Mouse (Mus musculus): Measurements from ENCODE around the gene 4921504E06Rik. TPM values are rescaled to one million over a fixed set of nuclear protein-coding genes. Genes with fewer than 3 reads are reported as not detected.
A peak's percentile ranks its signal among the peaks of the same experiment; 100 is the strongest.

Gene 4921504E06Rik
- polyA plus RNA-seq, 1 experiment from 2014 or later: 0.24 TPM

DNA sequence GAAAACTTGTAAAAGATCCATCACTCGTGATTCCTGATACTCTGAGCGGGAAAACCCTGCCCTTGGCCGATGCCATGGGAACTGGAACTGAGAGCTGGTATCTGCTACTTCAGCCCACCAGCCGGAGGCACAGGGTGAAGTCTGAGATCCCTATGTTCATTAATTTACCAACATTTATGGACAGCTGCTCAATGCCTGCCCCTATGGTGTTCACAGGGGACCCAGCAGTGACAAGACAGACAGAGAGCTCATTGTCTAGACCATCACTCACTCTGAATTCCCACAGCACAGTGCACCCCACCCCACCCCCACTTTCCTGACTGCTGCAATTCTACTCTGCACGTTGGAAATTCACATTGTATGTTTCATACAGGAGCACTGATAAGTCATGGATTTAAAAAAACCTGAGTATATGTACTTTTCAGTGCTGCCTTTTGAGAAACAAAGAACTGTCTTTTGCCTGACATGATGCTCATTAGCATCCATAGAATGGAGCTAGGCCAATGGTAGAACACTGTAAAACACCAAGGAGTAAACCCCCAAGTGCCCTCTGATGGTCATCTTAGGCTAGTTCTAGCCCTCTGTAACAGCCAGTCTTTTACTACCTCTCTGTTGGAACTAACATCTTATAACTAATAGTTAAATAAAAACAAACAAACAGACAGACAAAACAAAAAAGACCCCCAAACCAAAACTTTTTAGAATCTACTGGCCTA is 8.6 kb upstream of the 4921504E06Rik start:
- Histone ChIP-seq H3K4me3 (replicated peaks; ENCODE audit: low read depth, low read length) (no peak overlapping the region), H3K9ac (replicated peaks; ENCODE audit: low read length) (no peak overlapping the region), H3K9me3 (ENCODE audit: control insufficient read depth, low read length) (no peaks in the 10 kb centered on the region), H3K4me1 (ENCODE audit: control insufficient read depth, insufficient read depth, low read length) (no peaks in the 10 kb centered on the region), H3K36me3 (ENCODE audit: control insufficient read depth, insufficient read depth, low read length) (no peaks in the 10 kb centered on the region), H3K27me3 (ENCODE audit: control insufficient read depth, insufficient read depth, low read length) (no peaks in the 10 kb centered on the region), H3K27ac (replicated peaks; ENCODE audit: low read depth, low read length) (no peak overlapping the region), H3K4me2 (ENCODE audit: low read length) (no peak overlapping the region)
- 45% methylated on average over 5 of the region's 5 CpGs for WGBS
- DNase-seq (peak; percentile 27), ATAC-seq (ENCODE audit: low FRiP score, low TSS enrichment) (no peak)

DNA sequence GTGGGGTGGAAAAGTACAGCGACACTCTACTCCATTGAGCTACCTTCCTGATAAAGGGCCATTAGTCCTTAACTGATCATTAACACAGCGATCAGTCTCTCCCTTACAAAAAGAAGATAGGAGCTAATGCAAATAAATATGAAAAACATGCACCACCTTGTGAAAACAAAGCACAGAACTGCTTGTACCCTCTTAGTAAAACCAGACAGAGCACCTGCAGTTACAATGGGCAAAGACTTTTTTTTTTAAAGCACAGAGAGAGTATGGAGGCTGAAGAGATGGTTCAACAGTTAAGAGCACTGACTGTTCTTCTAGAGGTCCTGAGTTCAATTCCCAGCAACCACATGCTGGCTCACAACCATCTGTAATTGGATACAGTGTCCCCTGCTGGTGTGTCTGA is 6.9 kb upstream of the 4921504E06Rik start:
- Histone ChIP-seq H3K9me3 (ENCODE audit: control insufficient read depth, low read length) (no peaks in the 10 kb centered on the region), H3K27me3 (ENCODE audit: control insufficient read depth, insufficient read depth, low read length) (no peaks in the 10 kb centered on the region), H3K4me2 (ENCODE audit: low read length) (no peak overlapping the region), H3K27ac (replicated peaks; ENCODE audit: low read depth, low read length) (no peak overlapping the region), H3K9ac (replicated peaks; ENCODE audit: low read length) (no peak overlapping the region), H3K4me3 (replicated peaks; ENCODE audit: low read depth, low read length) (no peak overlapping the region), H3K36me3 (ENCODE audit: control insufficient read depth, insufficient read depth, low read length) (no peaks in the 10 kb centered on the region), H3K4me1 (ENCODE audit: control insufficient read depth, insufficient read depth, low read length) (no peaks in the 10 kb centered on the region)
- 66% methylated on average over 2 of the region's 2 CpGs for WGBS
- ATAC-seq (ENCODE audit: low FRiP score, low TSS enrichment) (no peak), DNase-seq (no peak)

DNA sequence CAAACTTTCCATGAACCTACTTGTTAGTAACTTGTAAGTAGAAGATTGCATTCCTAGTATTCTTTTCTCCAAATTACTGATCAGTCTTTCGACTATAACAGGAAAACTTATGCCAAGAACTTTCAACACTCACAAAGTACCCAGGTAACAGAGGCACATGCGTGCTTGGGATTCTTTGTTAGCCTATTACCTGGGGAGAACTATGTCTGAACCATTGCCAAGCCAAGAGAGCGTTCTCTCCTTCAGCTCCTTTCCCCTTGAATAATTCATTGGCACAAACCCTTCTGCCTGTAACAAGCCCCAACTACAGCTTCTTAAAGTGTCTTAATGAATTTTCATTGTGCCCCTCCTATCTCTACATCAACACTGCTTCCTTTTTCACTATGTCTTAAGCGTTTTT is 6.4 kb upstream of the 4921504E06Rik start:
- DNase-seq (no peak), ATAC-seq (ENCODE audit: low FRiP score, low TSS enrichment) (no peak)
- no peaks in the 10 kb centered on the region for H3K27me3 ChIP-seq (ENCODE audit: control insufficient read depth, insufficient read depth, low read length)
- WGBS: 48% methylated on average over 4 of the region's 4 CpGs
- no peaks in the 10 kb centered on the region for H3K36me3 ChIP-seq (ENCODE audit: control insufficient read depth, insufficient read depth, low read length)
- no peaks in the 10 kb centered on the region for H3K9me3 ChIP-seq (ENCODE audit: control insufficient read depth, low read length)
- H3K4me3 ChIP-seq (replicated peaks; ENCODE audit: low read depth, low read length): no peak overlapping the region
- no peak overlapping the region for H3K9ac ChIP-seq (replicated peaks; ENCODE audit: low read length)
- H3K4me1 ChIP-seq (ENCODE audit: control insufficient read depth, insufficient read depth, low read length): no peaks in the 10 kb centered on the region
- H3K4me2 ChIP-seq (ENCODE audit: low read length): no peak overlapping the region
- no peak overlapping the region for H3K27ac ChIP-seq (replicated peaks; ENCODE audit: low read depth, low read length)

DNA sequence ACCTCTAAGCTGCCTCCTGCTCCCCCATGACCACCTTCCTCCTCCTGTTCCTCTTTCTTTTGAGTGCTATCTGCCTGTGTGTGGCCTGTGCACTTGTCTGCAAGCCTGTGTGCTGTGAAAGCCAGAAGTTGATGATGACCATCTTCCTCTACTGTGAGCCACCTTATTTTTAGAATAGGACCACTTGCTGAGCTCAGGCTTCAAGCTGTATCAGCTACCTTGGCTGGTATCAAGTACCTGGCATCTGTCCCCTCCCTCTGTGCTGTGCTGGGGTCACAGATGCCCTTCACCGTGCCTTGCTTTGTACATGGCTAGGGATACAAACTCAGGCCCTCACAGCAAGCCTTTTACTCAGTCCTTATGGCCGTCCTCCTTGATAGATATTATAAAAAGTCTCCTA is 2.3 kb downstream of the 4921504E06Rik start:
- H3K27ac ChIP-seq (replicated peaks; ENCODE audit: low read depth, low read length): no peak overlapping the region
- DNase-seq (no peak), ATAC-seq (ENCODE audit: low FRiP score, low TSS enrichment) (no peak)
- peaks cover 8% of the 10 kb centered on the region for H3K4me1 ChIP-seq (ENCODE audit: control insufficient read depth, insufficient read depth, low read length)
- H3K4me2 ChIP-seq (ENCODE audit: low read length): no peak overlapping the region
- H3K27me3 ChIP-seq (ENCODE audit: control insufficient read depth, insufficient read depth, low read length): no peaks in the 10 kb centered on the region; the same call in 1 of the 2 replicates
- 91% methylated on average over 2 of the region's 2 CpGs for whole genome bisulfite sequencing
- no peak overlapping the region for H3K4me3 ChIP-seq (replicated peaks; ENCODE audit: low read depth, low read length)
- H3K36me3 ChIP-seq (ENCODE audit: control insufficient read depth, insufficient read depth, low read length): no peaks in the 10 kb centered on the region
- no peak overlapping the region for H3K9ac ChIP-seq (replicated peaks; ENCODE audit: low read length)
- no peaks in the 10 kb centered on the region for H3K9me3 ChIP-seq (ENCODE audit: control insufficient read depth, low read length)

DNA sequence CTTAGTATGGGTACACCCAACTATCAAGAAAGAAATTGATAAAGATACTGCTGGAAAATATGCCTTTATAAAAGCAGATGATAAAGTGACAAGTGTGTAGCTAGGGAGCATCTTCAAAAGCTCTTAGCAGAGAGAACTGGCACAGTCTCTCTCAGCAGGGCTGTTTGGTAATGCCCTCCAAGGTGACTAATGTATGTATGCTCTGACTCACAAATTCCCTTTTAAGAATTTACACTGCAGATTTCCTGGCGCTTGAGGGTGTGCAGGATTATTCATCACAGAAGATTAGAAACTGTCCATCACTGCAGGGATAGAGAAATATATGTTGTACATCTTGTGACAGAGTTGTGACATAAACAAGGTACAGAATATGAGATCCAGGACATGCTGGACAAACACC is 12.8 kb downstream of the 4921504E06Rik start:
- no peak overlapping the region for H3K9ac ChIP-seq (replicated peaks; ENCODE audit: low read length)
- DNase-seq: no peak
- H3K27ac ChIP-seq (replicated peaks; ENCODE audit: low read depth, low read length): no peak overlapping the region
- no peaks in the 10 kb centered on the region for H3K9me3 ChIP-seq (ENCODE audit: control insufficient read depth, low read length)
- H3K27me3 ChIP-seq (ENCODE audit: control insufficient read depth, insufficient read depth, low read length): no peaks in the 10 kb centered on the region
- no peak overlapping the region for H3K4me2 ChIP-seq (ENCODE audit: low read length)
- WGBS: 82% methylated on average over 1 of the region's 1 CpGs
- no peak overlapping the region for H3K4me3 ChIP-seq (replicated peaks; ENCODE audit: low read depth, low read length)
- no peaks in the 10 kb centered on the region for H3K4me1 ChIP-seq (ENCODE audit: control insufficient read depth, insufficient read depth, low read length)
- no peaks in the 10 kb centered on the region for H3K36me3 ChIP-seq (ENCODE audit: control insufficient read depth, insufficient read depth, low read length)
- ATAC-seq (ENCODE audit: low FRiP score, low TSS enrichment): no peak

DNA sequence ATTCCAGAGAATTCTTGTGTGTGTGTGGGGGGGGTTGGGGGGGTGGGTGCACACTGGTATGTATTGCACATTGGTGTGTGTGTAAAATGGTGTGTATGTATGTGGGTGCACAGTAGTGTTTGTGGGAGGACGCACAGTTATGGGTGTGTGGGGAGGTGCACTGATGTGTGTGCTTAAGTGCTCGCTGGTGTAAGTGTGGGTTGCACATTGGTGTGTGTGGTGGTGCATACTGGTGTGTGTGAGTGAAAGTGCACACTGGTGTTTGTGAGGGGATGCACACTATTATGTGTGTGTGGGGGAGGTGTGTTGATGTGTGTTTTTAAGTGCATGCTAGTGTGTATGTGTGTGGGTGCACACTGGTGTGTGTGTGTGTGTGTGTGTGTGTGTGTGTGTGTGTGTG is 24.3 kb downstream of the 4921504E06Rik start:
- no peak overlapping the region for H3K9ac ChIP-seq (replicated peaks; ENCODE audit: low read length)
- ATAC-seq (ENCODE audit: low FRiP score, low TSS enrichment): no peak
- H3K27ac ChIP-seq (replicated peaks; ENCODE audit: low read depth, low read length): no peak overlapping the region
- H3K4me2 ChIP-seq (ENCODE audit: low read length): no peak overlapping the region
- DNase-seq: no peak
- H3K36me3 ChIP-seq (ENCODE audit: control insufficient read depth, insufficient read depth, low read length): no peaks in the 10 kb centered on the region
- H3K4me1 ChIP-seq (ENCODE audit: control insufficient read depth, insufficient read depth, low read length): no peaks in the 10 kb centered on the region
- 0 out of 2 replicates have a peak, but pooled peaks cover 3% of the 10 kb centered on the region for H3K27me3 ChIP-seq (ENCODE audit: control insufficient read depth, insufficient read depth, low read length)
- no peak overlapping the region for H3K4me3 ChIP-seq (replicated peaks; ENCODE audit: low read depth, low read length)
- no peaks in the 10 kb centered on the region for H3K9me3 ChIP-seq (ENCODE audit: control insufficient read depth, low read length)
- 90% methylated on average over 2 of the region's 2 CpGs for WGBS

DNA sequence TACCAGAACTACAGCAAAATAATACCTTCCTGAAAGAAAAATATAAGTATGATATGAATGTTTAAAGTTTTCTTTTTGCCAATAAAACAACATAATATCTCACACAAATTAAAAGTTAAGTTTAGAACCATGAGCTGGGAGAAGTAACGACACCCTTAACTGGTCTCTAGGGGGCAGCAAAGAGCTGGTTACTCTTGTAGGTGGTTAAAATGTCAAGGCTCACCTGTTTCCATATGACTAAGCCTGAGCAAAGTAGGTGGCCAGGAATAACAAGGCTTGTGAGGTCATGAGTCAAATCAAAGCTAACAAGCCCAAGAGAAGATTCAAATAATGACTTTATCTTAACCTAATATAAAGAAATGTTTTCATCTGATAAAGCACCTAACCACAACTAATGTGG is 24.9 kb downstream of the 4921504E06Rik start:
- Histone ChIP-seq H3K27me3 (ENCODE audit: control insufficient read depth, insufficient read depth, low read length) (0 out of 2 replicates have a peak, but pooled peaks cover 3% of the 10 kb centered on the region), H3K4me1 (ENCODE audit: control insufficient read depth, insufficient read depth, low read length) (no peaks in the 10 kb centered on the region), H3K9me3 (ENCODE audit: control insufficient read depth, low read length) (no peaks in the 10 kb centered on the region), H3K4me3 (replicated peaks; ENCODE audit: low read depth, low read length) (no peak overlapping the region), H3K27ac (replicated peaks; ENCODE audit: low read depth, low read length) (no peak overlapping the region), H3K36me3 (ENCODE audit: control insufficient read depth, insufficient read depth, low read length) (no peaks in the 10 kb centered on the region), H3K9ac (replicated peaks; ENCODE audit: low read length) (no peak overlapping the region), H3K4me2 (ENCODE audit: low read length) (no peak overlapping the region)
- WGBS: 0% methylated on average over 1 of the region's 1 CpGs
- DNase-seq: peak; percentile 86
- ATAC-seq (ENCODE audit: low FRiP score, low TSS enrichment): no peak

DNA sequence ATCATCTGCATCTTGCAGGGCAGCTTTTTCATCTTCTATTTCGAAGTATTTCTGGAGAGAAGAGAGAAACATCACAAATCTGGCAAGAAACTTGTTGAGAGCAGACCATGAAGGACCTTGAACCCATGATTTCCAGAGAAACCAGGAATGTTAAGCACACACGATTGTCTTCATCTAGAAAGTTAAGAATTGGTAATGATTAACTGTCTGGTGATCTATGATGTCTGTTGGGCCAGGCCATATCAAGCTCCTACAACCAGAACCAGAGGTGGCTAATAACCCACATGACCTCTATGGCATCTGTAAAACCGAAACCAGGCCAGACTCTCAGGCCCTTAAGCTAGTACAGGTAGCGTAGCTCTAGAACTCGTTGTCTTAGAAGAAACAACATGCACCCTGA is 29.6 kb downstream of the 4921504E06Rik start:
- Histone ChIP-seq H3K4me3 (replicated peaks; ENCODE audit: low read depth, low read length) (no peak overlapping the region), H3K27ac (replicated peaks; ENCODE audit: low read depth, low read length) (no peak overlapping the region), H3K9ac (replicated peaks; ENCODE audit: low read length) (no peak overlapping the region), H3K36me3 (ENCODE audit: control insufficient read depth, insufficient read depth, low read length) (no peaks in the 10 kb centered on the region), H3K9me3 (ENCODE audit: control insufficient read depth, low read length) (no peaks in the 10 kb centered on the region), H3K4me1 (ENCODE audit: control insufficient read depth, insufficient read depth, low read length) (no peaks in the 10 kb centered on the region), H3K27me3 (ENCODE audit: control insufficient read depth, insufficient read depth, low read length) (peaks cover 11% of the 10 kb centered on the region; the same call in 1 of the 2 replicates), H3K4me2 (ENCODE audit: low read length) (no peak overlapping the region)
- no peak for ATAC-seq (ENCODE audit: low FRiP score, low TSS enrichment)
- no peak for DNase-seq
- 85% methylated on average over 5 of the region's 5 CpGs for WGBS

DNA sequence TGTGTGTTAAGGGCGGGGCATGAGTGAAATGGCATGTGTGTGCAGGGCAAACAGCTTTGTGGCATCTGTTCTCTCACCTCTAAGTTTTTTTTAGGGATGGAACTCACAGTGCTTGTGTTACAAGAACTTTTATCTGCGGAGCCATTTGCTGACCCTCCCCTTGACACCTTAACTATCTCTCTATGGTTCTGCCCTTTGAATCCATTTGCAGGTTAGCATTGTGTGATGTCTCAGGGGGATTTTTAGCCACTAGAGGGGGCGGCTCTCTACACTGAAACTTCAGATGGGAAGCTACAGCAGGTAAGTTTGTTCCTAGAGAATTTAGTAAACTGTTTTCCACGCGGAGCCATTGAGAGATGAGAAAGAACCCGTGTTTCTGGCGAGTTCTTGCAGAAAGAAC is 32.1 kb downstream of the 4921504E06Rik start:
- H3K36me3 ChIP-seq (ENCODE audit: control insufficient read depth, insufficient read depth, low read length): no peaks in the 10 kb centered on the region
- no peak for ATAC-seq (ENCODE audit: low FRiP score, low TSS enrichment)
- H3K9me3 ChIP-seq (ENCODE audit: control insufficient read depth, low read length): no peaks in the 10 kb centered on the region
- peaks cover 11% of the 10 kb centered on the region; the same call in 1 of the 2 replicates for H3K27me3 ChIP-seq (ENCODE audit: control insufficient read depth, insufficient read depth, low read length)
- H3K4me1 ChIP-seq (ENCODE audit: control insufficient read depth, insufficient read depth, low read length): peaks cover 5% of the 10 kb centered on the region; the same call in 1 of the 2 replicates
- H3K4me2 ChIP-seq (ENCODE audit: low read length): no peak overlapping the region
- WGBS: 43% methylated on average over 7 of the region's 7 CpGs
- no peak overlapping the region for H3K27ac ChIP-seq (replicated peaks; ENCODE audit: low read depth, low read length)
- peak; percentile 35 for DNase-seq
- H3K4me3 ChIP-seq (replicated peaks; ENCODE audit: low read depth, low read length): no peak overlapping the region
- no peak overlapping the region for H3K9ac ChIP-seq (replicated peaks; ENCODE audit: low read length)
